Mouse (Mus musculus): ENCODE results near the gene Fbxo39. TPM values are rescaled to one million over a fixed set of nuclear protein-coding genes. Genes with fewer than 3 reads are reported as not detected.

Fbxo39 gene
- total RNA-seq (2023): under 1 TPM in 1 of 2 experiments, not detected in 1; 0.24 TPM

GRCm38 (mm10) chr11:72314151-72314895 is at the start of gene Fbxo39:
Fbxo39 (plus strand) TSS chr11:72314444.

GRCm38 (mm10) chr11:72266960-72267560 is 47.2 kb upstream of the Fbxo39 start, which contains the start of gene Slc13a5:
Slc13a5 (minus strand) TSS chr11:72267222.

GRCm38 (mm10) chr11:72301334-72301733 is 12.9 kb upstream of the Fbxo39 start, which contains the start of gene Xaf1:
Xaf1 (plus strand) TSS chr11:72301629.

DNA sequence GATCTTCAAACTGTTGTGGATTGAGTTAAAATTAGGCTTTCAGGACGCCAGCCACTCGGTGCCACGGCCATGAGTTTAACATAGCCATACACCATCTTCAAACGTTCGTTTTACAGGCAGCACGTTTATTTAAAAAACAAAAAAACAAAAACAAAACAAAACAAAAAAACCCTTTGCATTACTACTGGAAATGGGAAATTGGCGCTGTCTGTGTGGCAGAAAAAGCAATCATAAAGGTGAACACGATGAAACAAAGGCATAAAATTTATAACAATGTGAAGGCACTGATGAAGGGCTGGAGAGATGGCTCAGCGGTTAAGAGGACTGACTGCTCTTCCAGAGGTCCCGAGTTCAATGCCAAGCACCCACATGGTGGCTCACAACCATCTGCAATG is 48.1 kb downstream of the Fbxo39 start, which contains the start of gene Tekt1:
Gene Tekt1, minus strand, starts transcription at position 96 of the 395 bp plus-strand sequence.

Other genes with a start within 250 kb of the Fbxo39 start
- under 1 TPM; 0.07 to 0.09 TPM for gene Pitpnm3, start 178.7 kb upstream of the Fbxo39 start, total RNA-seq (2023)
- under 1 TPM; 0.26 to 0.79 TPM for gene Gm43951, start 107.6 kb upstream of the Fbxo39 start, total RNA-seq (2023)
- gene 4933427D14Rik, start 107.0 kb upstream of the Fbxo39 start, total RNA-seq (2023): 1 to 10 TPM; 6.8 to 7.9 TPM
- 10 to 100 TPM; 45.7 to 51.2 TPM for gene Txndc17, start 106.9 kb upstream of the Fbxo39 start, total RNA-seq (2023)
- 10 to 100 TPM; 30.6 to 33.7 TPM for gene Med31, start 98.9 kb upstream of the Fbxo39 start, total RNA-seq (2023)
- 1 to 10 TPM; 1.2 to 1.8 TPM for gene Slc13a5, start 47.2 kb upstream of the Fbxo39 start, total RNA-seq (2023)
- gene Xaf1, start 12.8 kb upstream of the Fbxo39 start, total RNA-seq (2023): 10 to 100 TPM; 16.2 to 16.9 TPM
- not detected for gene Tekt1, start 48.0 kb downstream of the Fbxo39 start, total RNA-seq (2023)
- gene Smtnl2, start 97.3 kb downstream of the Fbxo39 start, total RNA-seq (2023): under 1 TPM; 0.18 to 0.24 TPM
- not detected for gene Ggt6, start 121.1 kb downstream of the Fbxo39 start, total RNA-seq (2023)
- 10 to 100 TPM; 33.5 to 37.5 TPM for gene Mybbp1a, start 126.9 kb downstream of the Fbxo39 start, total RNA-seq (2023)
- gene Spns2, start 175.5 kb downstream of the Fbxo39 start, total RNA-seq (2023): 1 to 10 TPM in 1 of 2 experiments, under 1 TPM in 1; 0.68 to 1.2 TPM
- 10 to 100 TPM in 1 of 2 experiments, 1 to 10 TPM in 1; 9.6 to 10.8 TPM for gene Spns3, start 236.1 kb downstream of the Fbxo39 start, total RNA-seq (2023)